Mouse (Mus musculus) layer of hippocampus, adult 9-11 months (tissue): ENCODE results near the gene Htr1d.
A peak's percentile ranks its signal among the peaks of the same experiment; 100 is the strongest.

ENCODE experiments used
- DNase-seq: peaks from one replicate; pipeline ENCODE4 v3.0.0; 2022

Gene Htr1d

GRCm38 (mm10) chr4:136423224-136423623 is at the start of gene Htr1d:
Htr1d (plus strand) TSS chr4:136423524.
- DNase-seq: no peak

- DNase-seq: no peak
Measured at GRCm38 (mm10) chr4:136377001-136377400, 46.3 kb upstream of the Htr1d start.

DNA sequence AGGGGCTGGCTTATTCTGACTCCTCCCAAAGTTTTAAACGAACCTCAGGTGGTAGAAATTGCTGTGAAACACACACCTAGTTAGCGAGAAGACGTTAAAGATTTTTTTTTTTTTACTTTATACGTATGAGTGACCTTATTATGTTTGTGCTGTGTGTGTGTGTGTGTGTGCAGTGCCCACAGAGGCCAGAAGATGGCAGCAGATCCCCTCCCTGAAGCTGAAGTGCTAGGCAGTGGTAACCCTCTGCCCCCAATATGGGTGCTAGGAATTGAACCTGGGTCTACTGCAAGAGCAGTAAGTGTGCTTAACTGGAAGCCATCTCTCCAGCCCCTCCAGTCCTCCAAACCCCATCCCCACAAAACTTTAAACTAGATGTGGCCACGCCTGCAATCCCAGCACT is 40.3 kb upstream of the Htr1d start:
- no peak for DNase-seq

DNA sequence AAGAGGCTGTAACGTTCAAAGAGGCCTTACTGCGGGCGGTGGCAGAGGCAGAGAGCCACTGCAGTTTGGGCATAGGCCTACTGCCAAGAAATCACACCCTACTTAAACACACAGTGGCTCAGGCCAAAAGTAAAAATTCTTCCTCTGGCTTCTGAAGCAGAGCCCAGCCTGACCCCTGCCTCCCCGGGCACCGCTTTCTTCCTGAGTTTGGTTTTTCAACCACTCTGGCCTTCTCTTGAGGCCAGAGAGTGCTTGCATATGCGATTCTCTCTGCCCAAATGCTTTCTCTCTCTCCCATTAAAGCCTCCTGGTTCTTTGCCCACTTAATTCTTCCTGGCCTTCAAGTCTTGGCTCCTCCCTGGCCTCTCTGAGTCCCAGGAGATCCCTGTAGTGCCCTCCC is 39.5 kb upstream of the Htr1d start:
- DNase-seq: no peak

GRCm38 (mm10) chr4:136387261-136387660 is 36.1 kb upstream of the Htr1d start:
- DNase-seq: no peak

DNA sequence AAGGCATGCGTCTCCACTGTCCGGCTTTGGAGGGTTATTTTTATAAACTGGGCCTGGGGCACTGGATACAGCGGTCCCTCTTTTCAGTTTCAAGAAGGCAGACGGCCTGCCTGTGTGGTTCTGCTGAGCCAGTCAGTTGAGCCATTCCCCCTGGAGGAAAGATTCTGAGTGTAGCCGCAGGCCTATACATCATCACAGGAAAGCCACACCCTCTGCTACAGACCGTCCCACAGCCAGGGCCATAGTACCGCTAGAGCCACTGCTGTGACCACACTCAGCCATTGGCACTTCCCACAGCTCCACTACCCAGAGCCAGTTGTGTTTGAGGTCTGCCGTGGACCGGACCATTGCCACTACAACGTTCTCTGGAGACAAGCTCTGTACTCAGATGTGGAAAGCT is 21.5 kb upstream of the Htr1d start:
- DNase-seq: no peak

- DNase-seq: no peak
Measured at GRCm38 (mm10) chr4:136407831-136408230, 15.5 kb upstream of the Htr1d start.

DNA sequence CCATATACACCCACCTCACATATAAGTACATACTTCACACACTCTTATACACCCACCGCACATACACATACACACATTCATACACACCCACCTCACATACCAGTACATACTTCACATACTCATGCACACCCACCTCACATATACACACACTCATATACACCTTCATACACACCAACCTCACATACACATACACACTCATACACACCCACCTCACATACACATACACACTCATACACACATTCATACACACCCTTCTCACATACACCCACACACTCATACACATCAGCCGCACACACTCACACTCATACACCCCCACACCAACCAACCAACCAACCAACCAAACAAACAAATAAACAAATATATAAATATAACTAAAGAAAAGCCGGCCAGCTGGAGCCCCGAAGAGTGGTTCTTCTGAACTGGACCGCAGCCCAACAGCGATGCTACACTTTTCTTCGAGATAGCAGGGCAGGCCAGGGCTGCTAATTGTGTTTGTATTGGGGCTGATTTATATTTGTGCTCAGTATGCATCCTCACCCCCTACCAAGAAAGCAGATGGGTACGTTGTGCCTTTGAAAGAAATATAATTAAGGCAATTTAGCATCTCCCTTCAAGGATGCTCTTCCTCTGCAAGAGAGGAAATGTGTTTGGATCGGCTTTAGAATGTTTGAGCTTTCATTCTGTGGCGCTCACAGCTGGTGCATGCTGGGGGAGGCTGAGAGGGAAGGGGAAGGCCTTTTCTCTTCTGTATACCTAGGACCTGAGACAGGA is 11.1 kb upstream of the Htr1d start:
- DNase-seq: no peak

GRCm38 (mm10) chr4:136415477-136415876 is 7.8 kb upstream of the Htr1d start:
- no peak for DNase-seq

DNA sequence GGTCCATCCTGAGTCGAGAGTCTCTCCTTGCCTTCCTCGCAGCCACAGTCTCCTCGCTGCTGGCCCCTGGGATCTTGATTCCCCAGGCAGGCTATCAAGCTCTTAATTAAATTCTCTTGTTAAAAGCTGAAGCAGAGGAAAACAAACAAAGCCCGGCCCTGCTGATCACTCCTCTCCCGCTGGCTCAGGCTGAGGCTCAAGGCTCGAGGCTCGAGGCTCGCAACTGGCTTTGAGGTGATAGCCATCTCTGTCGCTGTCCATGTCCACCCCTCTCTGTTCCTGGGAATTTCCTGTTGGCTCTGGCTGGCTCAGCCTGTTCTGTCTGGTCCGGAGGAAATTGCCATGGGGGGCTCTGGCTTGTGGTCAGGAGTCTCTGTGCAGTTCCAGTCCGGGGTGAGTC is 4.4 kb upstream of the Htr1d start:
- no peak for DNase-seq

DNA sequence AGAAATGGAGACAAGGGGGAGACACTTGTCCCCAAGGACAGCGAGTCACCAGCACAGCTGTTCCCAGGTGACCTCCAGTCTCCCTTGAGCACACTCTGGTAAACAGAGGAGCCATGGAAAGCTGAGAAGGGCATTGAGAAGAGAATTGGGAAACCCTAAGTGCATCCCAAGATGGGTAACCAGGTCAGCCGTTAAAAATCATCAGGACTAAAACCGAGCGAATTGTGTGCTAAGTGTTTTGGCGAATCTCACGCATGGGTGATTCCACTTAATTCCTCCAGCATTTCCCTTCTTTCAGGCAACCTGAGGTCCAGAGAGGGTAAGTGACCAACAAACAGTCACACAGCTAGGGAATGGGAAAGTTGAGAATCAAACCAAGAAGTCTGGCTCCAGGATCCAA is 3.9 kb upstream of the Htr1d start:
- no peak for DNase-seq

DNA sequence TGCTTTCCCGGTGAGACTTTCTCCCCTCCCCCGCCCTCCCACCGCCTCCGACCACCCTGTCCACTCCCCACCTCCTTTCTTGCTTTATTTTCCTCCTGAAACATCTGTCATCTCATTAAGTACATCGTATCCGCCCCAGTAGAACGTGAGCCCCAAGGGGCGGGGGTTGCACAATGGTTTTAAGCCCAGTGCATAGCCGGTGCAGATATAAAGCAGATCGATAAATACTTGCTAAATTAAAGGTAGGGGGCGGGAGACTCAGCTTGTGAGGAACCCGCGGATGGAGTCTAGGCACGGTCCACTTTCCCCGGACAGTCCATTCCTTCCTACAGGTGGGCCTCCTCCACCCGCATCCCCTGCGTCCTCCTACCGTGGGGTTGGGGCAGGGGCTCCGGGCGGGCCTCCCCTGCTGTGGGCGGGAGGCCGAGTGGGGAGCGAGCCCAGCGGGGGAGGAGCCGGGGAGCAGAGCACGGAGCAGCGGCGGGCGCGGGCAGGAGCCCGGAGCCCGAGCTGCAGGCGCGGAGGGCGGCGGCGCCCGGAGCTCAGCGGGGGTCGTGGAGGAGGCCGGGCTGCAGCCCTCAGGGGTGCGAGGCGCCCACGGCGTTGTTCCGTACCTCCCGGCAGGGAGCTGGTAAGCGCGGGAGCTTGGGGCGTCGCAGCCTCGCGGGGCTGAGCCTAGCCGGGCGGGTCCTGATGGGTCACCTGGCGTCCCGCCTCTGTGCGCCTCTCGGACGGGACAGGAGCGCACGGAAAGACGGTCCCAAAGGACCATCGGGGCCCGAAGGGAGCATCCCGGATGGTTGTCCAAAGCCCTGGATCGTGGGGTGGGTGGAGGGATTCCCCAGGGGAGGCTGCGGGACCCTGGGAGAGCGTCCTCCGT is 1.0 kb downstream of the Htr1d start:
- no peak for DNase-seq

DNA sequence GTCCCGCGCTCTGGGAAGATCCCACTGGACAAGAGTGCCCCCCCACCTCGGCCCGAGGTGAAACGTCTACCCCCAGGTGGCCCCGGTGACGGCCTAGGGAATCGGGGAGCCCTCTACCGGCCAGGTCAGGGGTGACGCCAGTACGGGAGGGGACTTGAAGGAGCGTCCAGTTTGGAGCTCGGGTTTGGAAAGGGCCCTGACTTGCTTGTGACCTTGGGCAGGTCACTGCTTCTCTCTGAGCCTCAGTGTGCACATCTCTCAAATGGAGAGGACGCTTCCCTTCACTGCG is 1.6 kb downstream of the Htr1d start:
- DNase-seq: no peak

GRCm38 (mm10) chr4:136430609-136431375 is 7.5 kb downstream of the Htr1d start:
- no peak for DNase-seq

DNA sequence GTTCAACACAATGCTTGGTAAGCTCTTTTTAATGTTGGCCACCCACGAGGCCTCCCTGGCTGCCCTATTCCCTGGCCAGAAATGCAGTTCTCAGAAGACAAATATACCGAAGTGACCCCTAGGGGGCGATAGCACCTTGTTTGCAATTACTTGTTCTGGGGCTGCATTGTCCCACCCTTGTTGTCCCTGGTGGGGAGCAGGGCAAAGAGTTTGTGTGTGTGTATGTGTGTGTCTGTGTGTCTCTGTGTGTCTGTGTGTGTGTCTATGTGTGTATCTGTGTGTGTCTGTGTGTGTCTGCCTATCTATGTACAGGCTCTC is 8.0 kb downstream of the Htr1d start:
- DNase-seq: peak; percentile 18

- DNase-seq: no peak
Measured at GRCm38 (mm10) chr4:136434029-136434428, 10.7 kb downstream of the Htr1d start.

DNA sequence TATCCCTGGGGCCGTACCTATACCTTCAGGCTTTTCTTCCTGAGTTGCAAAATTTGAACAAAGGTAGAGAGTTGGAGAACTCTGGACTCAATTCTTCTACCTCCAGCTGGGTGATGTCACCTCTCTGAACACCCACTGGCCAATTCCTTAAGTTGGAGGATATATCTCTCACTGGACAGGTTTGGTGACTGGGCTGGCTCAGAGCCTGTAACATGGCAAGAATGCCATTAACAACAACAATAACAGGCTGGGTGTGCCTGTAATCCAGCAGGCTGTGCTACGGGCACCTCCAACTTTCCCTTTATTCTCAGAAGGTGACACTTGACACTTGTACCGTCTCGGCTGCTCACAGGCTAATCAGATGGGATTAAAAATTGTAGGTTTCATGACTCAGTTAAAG is 15.8 kb downstream of the Htr1d start:
- DNase-seq: no peak

GRCm38 (mm10) chr4:136441354-136442043 is 18.2 kb downstream of the Htr1d start:
- DNase-seq: no peak

- DNase-seq: no peak
Measured at GRCm38 (mm10) chr4:136444561-136444960, 21.2 kb downstream of the Htr1d start.

- DNase-seq: no peak
Measured at GRCm38 (mm10) chr4:136449795-136450194, 26.5 kb downstream of the Htr1d start.

DNA sequence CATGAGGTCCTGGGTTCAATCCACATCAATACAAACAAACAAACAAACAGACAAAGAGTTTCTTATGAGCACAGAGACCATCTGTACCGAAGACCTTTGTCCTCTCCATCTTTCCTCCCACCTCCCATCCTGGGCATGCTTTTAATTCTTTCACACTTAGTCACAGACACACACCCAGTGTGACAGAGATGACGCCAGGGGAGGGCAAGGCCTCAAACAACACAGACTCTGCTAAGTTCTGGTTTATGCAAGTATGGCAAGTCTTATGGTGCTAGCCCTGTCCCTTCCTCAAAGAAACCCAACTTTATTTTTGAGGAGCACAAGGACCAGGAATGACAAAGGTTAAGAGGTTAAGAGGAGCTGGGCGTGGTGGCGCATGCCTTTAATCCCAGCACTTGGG is 26.9 kb downstream of the Htr1d start:
- DNase-seq: no peak

GRCm38 (mm10) chr4:136451564-136451963 is 28.2 kb downstream of the Htr1d start:
- no peak for DNase-seq

- DNase-seq: no peak
Measured at GRCm38 (mm10) chr4:136452286-136452685, 29.0 kb downstream of the Htr1d start.
